Mouse (Mus musculus) lung, postnatal 25 days (tissue): ENCODE measurements around the gene Rnf213.
"Not testable (repeated sequence)": the region's sequence is repeated elsewhere in the genome, so short reads cannot be mapped to it uniquely, and the experiment has no call there.

Experiments used
- DNase-seq: peaks from one replicate; pipeline ENCODE4 v3.0.0; 2022; ENCODE audit warnings: low spot score

Gene Rnf213

DNA sequence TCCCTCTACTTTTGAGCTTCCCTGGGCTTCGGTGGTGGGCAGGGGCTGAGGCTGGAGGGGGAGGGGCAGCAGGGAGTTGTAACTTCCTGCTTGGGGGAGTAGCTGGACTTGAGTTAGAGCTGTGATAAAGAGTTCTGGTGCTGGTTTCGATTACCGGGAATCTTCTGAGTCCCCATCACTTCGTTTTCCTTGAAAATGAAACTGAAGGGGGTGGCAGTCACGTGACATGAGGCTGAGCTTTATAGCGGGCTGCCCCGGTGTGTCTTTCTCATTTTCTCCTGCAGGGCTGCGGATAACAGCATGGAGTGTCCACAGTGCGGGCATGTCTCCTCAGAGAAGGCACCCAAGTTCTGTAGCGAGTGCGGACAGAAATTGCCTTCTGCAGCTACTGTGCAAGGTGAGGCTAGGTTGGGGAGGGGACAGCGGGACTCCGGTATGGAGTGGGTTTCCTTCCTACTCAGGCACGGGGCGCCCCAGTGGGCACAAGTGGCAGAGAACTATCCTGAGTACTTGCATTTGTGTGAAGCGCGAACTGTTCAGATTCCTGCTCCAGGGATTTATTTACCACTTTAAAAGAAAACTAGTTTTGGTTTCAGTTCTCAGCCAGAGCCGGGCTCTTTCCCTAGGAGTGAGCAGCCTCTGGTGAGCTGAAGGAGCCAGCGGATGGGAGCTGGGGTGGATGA, at the start of gene Rnf213:
Rnf213 (plus strand) TSS at position 301 of the 683 bp plus-strand sequence.
- peak; percentile 69 for DNase-seq

DNA sequence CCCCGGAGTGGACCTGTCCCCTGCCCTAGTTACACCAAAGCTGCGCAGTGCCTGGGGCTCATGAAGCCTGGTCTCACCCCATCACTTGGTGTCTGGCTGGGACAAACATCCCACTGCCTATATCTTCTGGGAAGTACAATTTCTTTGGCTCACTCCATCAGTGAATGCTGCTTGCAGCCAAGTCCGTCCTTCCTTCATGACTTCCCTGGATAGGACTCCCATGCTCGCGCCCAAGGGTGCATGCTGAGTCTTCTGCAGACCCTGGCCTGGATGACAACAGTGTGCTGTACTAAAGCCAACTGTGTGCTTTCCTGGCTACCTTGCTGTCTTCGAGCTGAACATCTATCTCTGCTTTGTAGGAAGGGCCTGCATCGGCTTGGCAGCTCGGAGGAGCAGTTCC, 48.7 kb upstream of the Rnf213 start:
- no peak for DNase-seq

DNA sequence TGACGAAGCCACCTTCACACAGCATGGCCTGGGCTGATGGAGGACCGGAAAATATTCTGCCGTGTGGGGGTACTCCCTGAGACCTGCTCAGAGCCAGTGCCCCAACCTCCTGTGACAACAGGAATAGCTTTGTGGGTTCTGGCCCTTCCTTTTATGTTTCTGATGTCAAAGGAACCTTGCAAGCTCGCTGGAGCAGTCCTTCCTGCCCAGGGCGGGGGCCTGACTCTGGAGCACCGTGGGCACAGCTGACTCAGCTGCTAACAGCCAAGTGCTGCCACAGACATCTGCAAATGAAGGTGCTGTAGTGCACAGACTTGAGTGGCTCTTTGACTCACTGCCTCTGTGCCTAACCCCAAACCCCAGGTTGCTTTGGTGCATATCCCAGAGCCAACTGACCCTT, 48.0 kb upstream of the Rnf213 start:
- DNase-seq: no peak

DNA sequence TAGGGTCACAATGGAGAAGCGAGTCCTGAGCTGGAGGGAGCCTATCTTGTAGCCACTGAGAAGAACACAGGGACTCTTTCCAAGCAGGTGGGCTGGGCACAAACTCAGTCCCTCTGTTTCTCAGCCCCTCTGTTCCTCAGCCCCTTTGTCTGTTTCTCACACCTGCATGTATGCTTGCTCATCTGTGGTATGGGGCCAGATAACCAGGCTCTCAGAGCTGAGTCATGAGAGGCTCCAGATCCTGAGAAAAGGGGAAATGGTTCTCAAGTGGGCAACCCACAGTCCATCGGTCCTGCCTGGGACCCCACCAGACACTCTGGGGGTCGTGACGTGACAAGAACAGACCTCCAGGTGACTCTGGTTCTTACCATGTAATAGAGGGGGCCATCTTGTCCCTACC, 45.8 kb upstream of the Rnf213 start:
- DNase-seq: no peak

DNA sequence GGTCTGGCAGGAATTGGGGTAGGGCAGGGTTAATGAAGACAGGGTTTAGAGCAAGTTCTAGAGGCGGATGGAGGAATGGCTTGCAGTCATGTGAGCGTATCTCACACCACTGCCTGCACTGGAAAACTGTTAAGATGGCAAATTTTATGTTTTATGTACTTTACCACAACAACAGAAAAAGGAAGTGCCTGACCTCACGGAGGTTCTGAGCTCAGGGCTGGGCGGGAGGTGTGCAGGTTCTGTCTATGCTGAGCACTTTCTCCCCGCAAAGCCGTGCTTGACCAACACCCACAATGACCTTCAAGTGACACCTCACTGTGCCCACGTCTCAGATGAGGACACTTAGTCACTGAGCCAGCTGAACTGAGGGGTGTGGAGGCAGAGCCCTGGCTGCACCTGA, 40.8 kb upstream of the Rnf213 start:
- DNase-seq: no peak

DNA sequence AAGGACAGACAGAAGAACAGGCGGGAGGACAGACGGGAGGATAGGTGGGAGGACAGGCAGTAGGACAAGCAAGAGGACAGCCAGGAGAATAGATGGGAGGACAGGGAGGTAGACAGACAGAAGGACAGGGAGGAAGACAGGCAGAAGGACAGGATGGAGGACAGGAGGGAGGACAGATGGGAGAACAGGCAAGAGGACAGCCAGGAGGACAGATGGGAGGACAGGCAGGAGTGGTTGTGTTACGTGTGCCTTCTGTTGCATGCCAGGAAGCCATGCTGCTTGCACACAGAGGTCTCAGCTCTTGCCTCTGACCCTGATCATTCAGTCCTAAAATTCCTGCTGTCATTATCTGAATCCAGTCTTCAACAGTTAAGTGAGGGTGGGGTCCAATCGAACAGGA, 39.0 kb upstream of the Rnf213 start:
- DNase-seq: no peak

DNA sequence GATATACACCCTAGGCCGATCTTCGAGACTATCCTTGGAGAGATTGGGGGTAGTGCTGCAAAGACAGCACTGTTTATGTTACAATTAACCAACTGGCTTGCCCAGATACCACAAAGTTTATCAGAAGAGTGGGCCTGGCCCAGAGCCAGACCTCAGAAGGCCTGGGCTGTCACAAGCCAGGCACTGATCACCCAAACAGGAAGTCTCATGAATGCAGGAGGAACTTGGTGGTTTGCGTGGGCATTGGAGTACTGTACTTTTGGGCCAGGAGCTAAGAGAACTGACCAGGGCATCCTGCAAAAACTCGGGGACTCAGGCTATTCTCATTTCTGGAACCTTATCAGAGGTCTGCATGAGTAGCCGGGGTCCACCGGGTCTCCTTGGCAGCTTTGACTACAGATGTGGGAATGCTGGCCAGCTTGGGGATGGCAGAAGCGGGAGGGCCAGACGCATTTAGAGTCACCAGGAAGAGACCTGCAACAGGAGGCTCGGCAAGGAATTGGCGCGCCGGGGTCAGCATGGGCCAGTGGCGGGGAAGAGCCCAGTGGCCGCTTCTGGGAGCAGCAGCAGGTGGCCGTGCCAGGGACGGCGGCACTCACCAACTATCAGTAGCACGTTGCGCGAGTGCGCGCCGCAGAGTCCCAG, 38.0 kb upstream of the Rnf213 start:
- peak; percentile 83 for DNase-seq

DNA sequence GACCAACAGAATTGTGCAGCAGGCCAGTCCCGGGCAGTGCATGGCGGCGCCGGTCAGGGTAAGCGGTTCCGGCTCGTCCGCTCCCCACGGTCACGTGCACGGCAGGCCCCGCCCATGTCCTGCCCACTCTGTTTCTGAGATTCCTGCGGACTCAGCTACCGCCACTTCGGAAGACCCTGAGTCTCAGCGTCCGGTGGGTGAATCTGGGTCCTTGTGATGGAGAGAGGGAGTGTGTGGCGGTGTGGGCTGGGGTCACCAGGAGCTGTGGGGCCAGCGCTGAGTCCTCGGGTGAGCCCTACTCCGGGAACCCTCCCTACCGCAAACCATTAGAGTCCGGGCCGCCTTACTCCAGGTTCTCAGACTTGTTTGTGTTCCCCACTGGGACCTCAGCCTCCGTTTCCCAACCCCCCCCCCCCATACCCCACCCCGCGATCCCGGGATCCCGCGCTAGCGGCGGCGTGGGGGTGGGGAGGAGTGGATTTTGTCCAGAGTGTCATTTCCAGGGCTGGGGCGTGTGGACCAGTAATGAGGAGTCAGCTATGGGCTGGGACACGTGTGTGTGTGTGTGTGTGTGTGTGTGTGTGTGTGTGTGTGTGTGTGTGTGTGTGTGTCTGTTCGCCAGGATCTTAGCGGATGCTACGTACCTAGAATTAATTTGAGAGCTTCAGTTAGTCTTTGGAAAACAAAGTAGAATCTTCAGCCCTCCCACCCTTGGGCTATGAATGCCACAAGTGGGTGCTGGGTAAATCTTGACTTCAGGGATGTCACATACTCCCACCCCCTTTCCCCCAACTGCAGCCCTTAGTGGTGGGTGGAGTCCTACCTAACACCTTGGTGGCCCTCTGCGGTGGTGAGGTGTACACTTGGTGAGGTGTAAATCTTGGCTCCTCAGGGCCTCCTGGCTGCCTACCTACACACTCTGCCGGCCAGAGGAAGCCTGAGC, 37.2 kb upstream of the Rnf213 start, which contains the start of the genes Sgsh and Slc26a11:
Sgsh (minus strand) TSS at position 94 of the 943 bp plus-strand sequence.
Slc26a11 (plus strand) TSS at position 115 of the 943 bp plus-strand sequence.
- peak; percentile 92 for DNase-seq

DNA sequence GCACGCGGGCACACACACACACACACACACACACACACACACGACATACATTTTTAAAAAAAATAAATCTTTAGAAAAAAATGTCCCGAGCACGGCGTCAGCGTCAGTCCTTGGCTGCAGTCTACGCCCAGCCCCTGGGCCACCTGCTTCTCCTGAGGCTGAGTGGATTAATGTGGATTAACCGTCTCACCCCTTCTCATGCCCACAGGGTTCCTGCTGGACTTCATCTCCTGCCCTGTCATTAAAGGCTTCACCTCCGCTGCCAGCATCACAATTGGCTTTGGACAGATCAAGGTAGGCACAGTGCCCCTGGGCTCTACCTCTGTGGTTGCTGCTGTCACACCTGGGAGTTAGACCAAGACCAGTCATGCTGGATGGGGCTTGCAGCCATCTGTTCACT, 33.8 kb upstream of the Rnf213 start:
- DNase-seq: no peak

DNA sequence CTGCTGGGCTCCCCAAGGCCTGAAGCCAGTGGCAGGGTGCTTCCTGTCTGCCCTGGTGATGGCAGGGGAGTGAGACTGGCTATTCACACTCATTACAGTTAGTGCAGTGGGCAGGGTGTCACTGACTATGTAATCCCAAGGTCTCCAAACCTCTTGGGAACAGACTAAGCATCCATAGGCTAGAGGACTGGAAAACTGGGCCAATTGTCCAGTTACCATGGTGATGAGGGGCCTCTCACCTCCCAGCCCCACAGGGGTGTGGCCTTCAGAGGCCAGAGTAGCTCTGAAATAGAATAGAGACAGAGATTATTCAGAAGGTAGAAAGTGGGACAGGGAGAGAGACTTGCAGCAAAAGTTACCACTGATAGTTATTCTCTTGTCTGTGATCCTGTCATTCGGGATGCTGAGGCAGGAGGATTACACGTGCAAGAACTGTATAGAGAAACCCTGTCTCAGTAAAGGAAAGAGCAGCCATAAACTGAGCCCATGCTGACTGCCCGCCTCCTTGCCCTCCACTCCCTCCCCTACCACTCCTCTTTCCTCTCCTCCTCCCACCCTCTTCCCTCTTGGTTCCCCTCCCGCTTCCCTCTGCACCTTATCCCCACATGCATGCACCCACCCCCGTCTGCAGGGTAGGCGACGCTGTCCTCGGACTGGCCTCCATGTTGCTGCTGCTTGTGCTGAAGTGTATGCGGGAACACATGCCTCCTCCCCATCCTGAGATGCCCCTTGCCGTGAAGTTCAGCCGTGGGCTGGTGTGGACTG, 29.9 kb upstream of the Rnf213 start:
- no peak for DNase-seq

DNA sequence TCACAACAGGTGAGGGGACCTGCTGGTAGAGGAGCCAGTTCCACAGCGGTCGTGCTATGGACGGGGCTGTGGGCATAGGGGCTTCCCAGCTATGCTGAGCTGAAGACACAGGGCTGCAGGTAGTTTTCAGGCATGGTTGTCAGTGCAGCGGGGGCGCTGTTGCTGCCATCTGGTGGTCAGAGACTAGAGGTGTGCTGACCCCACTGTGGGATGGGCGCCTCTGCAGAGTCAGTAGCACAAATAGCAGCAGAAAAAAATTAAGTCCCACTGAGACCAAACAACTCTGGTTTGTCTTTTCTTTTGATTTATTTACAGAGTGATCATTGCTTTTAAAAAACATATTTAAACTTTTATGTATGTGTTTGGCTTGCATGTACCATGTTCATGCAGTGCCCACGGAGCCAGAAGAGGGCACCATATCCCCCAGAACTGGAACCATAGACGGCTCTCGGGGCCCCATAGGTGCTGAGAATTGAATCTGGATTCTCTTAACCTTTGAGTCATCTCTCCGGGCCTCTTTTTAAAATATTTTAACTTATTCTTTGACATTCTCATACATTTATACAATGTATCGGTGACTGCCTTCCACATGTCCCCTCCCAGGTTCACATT, 29.3 kb upstream of the Rnf213 start:
- DNase-seq: peak; percentile 76

DNA sequence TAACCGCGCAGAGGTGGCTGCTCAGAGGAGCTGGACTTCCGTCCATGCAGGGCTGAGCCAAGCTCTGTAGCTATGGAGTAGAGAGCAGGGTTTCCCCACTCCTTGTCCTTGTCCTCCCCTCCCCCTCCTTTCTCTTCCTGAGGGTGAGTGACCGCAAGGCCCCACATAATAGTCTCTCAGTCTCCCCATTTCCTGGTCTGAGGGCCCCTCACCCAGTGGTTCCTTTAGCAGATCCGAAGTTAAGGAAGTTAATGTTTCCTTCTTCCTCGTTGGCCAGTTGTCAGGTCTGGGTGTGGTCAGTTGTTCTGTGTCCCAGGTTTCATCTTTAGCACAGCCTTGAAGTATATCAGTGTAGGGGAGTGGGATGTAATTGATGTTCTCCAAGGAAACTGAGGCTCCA, 17.5 kb upstream of the Rnf213 start:
- no peak for DNase-seq

DNA sequence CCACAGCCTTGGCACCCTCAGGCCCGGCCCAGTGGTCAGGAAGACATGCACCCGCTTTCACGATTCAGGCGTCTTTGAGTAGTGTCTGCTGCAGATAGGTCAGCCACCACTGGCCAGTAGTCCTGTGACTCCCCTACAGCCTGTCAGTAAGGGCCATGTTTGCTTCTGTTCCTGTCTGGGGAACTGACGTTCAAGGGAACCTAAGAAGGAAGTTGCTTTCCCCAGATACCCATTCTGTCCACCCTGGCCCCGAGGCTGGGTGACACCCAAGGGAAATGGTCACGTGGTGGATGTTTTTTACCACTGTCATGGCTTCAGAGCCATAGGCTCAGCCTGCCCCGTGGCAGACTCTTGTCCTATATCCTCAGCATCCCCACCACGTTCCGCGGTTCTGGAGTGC, 15.6 kb upstream of the Rnf213 start:
- no peak for DNase-seq

DNA sequence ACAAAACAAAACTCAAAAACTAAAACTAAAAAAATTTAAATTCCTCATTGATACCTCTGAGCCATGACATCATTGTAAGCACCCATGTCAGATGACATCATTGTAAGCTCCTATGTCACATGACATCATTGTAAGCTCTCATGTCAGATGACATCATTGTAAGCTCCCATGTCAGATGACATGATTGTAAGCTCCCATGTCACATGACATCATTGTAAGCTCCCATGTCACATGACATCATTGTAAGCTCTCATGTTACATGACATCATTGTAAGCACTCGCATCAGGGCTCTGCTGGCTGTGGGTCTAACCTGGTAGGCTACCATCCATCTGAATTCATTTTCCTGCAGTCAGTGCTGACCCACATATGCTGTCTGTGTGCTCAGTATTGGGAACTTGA, 14.3 kb upstream of the Rnf213 start:
- DNase-seq: no peak

DNA sequence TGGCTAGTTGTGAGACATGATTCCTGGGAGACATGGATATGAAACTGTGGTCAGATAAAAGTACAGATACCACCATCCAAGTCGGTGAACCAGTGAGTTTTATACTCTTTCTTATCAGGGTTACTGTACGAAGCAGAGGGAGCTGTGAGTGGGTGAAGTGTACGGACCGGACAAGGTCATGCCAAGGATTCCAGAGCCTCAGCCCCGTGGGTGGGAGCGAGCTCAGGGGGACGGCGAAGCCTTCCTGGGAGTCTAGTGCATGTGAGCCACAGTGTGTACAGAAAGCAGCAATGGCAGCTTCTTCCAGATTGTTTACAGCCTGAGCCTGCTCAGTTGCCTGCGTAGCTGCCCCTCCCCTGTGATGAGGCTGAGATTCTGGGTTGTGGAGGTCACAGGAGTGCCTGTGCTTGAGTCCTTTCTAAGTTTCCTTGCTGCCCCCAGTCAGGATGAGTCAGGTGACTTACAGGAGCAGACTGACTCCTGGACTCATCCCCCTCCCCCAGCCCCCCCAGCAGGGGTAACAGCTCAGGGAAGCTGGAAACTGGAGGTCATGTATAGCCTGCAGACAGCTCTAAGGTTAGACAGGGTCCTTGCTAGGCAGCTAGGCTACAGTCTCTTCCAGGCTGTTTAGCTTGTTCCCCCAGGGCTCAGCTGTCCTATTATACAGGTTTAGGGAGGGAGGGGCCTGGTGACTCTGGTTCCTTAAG, 11.1 kb upstream of the Rnf213 start:
- no peak for DNase-seq

DNA sequence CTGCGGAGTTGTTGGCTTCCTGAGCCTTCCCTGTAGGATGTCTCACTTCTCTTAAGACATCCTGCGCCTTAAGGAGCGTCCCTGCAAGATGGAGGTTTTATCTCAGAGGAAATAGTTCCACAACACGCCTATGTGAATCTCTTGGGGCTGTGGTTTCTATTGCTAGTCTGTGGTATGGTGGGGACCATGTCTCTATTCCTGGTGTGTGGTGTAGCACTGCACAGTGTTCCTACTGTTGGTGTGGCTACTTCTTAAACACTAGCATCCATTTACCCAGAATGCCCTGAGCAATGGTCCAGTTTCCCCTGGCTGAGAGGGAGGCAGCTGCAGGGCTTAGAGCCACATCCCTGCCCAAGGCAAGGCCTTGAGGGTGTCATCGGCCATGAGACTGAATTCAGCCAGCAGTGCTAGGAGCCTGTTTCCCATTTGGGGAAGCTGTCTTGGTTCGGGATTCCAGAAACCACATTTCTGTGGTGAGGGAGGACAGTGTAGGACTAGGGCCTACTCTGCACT, 10.5 kb upstream of the Rnf213 start:
- DNase-seq: no peak

DNA sequence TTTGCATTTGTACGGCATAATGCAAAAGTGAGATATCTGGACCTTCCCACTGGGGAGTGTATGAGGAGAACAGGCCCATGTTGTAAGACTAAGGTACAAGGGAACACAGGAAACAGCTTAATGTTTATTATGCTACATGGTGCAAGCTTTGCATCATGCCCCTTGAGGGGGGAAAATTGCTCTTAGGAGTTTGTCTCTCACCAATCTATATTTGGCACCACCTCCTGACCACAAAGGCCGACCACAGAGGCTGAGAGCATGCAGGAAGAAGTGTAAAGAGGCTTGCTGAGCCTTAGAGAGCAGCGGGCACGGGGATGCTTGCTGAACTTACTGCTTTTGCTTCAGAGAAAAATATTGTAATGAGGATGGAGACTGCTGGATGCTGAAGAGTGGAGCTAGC, 8.0 kb upstream of the Rnf213 start:
- peak; percentile 50 for DNase-seq

DNA sequence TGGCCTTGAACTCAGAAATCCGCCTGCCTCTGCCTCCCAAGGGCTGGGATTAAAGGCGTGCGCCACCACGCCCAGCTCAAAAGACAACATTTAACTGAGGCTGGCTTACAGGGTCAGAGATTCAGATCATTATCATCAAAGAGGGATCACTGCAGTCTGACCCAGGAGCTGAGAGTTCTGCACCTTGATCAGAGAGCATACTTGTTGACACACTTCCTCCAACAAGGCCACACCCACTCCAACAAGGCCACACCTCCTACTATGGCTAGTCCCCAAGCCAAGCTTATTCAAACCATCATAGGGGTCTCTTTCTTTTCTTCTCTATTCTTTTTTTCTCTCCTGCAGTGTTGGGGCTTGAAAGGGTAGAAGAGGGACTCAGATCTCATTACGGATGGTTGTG, 6.6 kb upstream of the Rnf213 start:
- DNase-seq: no peak

DNA sequence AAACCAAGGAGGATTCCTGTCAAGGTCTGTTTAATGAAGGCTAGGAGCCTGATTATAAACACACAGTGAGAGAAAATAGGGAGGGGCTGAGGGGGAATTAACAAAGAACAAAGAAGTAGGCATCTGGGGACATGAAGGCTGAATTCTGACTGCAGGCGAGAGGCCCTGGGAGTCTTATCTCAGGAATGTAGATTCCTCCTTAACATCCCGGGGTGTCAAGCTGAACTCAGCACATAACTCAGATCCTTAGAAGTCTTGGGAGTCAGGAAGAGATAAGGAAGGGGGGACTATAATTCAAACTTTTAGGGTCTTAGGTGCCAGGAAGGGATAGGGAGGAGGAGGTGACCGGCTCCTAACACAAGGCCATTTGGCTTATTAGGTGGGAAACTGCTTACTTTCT, 5.6 kb upstream of the Rnf213 start:
- not testable (repeated sequence) for DNase-seq

DNA sequence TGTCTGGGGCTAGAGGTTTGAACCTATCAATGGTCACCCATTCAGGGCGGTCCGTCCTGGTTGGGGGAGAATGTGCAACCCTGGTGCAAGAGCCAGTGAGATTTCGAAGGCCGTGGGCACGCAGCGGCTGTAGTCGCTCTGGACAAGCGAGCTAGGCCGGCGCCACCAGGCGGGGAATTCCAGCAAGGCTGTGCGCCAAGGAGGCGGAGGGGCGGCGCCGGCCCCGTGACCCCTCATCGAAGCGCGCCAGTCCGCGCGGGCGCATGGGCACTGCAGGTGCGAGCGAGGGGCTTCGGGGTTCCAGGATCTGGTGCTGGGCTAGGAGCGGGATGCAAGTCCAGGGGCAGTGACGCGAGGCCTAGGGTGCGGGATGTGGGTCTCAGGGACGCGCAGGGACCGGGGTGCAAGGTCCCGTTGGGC, 3.0 kb upstream of the Rnf213 start:
- peak; percentile 77 for DNase-seq
